ENCODE assay signal across 8 mouse cellular contexts in genomic region chr9:120492010-120492399, GRCm38 (mm10). TPM values are rescaled to one million over a fixed set of nuclear protein-coding genes. Genes with fewer than 3 reads are reported as not detected.
A peak's percentile ranks its signal among the peaks of the same experiment; 100 is the strongest.
DNase-seq lines count a peak whose midpoint lies in the region; ATAC-seq and TF ChIP-seq lines count a peak whose summit lies in the region.

Eif1b (plus strand) TSS chr9:120492232.

- no peak for DNase-seq in neural tube, embryonic 11.5 days (ENCODE audit: low spot score)
- DNase-seq in neural tube, embryonic 10.5 days (ENCODE audit: extremely low spot score, low spot score), result no peak
- DNase-seq in gastrocnemius, postnatal 4 days (ENCODE audit: low spot score in 2 of 2), result no peak
- DNase-seq in Muller cell, postnatal 12 days (ENCODE audit: inconsistent ontology term), result no peak
- DNase-seq in frontal cortex, postnatal 10 days (ENCODE audit: low spot score in 2 of 2), result no peak

- ATAC-seq in neural tube, embryonic 11.5 days (ENCODE audit: insufficient read depth, low FRiP score, low TSS enrichment), result peak; percentile 18
- ATAC-seq in intestine, embryonic 16.5 days, result peak; percentile 53

- peak within 1 kb of the TSS; percentile 81 for H3K27ac ChIP-seq in neural tube, embryonic 11.5 days (ENCODE audit: low read depth, low read length)
- peak within 1 kb of the TSS; percentile 64 for H3K27ac ChIP-seq in bone marrow macrophage, adult 2 months (ENCODE audit: insufficient read depth, low read depth, low read length)
- H3K27ac ChIP-seq in intestine, embryonic 16.5 days (ENCODE audit: low read length), result peak within 1 kb of the TSS; percentile 90
- peak within 1 kb of the TSS; percentile 57 for H3K27ac ChIP-seq in macrophage

- H3K9ac ChIP-seq in neural tube, embryonic 11.5 days (ENCODE audit: low read length), result peak within 1 kb of the TSS; percentile 98
- H3K9ac ChIP-seq in intestine, embryonic 16.5 days (ENCODE audit: low read depth, low read length), result peak within 1 kb of the TSS; percentile 98

- TF ChIP-seq POLR2A in bone marrow macrophage, adult 2 months (IDR thresholded peaks at IDR 0.05; ENCODE audit: borderline replicate concordance, low read depth, low read length), result peak; percentile 16; the same call in 1 of the 2 replicates

- peaks cover 7% of the 10 kb centered on the region for H3K36me3 ChIP-seq in neural tube, embryonic 11.5 days (ENCODE audit: control insufficient read depth, insufficient read depth, low read length)
- peaks cover 13% of the 10 kb centered on the region for H3K36me3 ChIP-seq in intestine, embryonic 16.5 days (ENCODE audit: control insufficient read depth, insufficient read depth, low read length)
- peaks cover 20% of the 10 kb centered on the region for H3K36me3 ChIP-seq in macrophage (ENCODE audit: inconsistent target)

- peaks cover 14% of the 10 kb centered on the region for H3K79me2 ChIP-seq in macrophage (ENCODE audit: inconsistent target)

- WGBS in neural tube, embryonic 11.5 days, result 3% methylated on average over 18 of the region's 19 CpGs
- WGBS in intestine, embryonic 16.5 days, result 4% methylated on average over 19 of the region's 19 CpGs
- WGBS in macrophage (ENCODE audit: missing documents), result 11% methylated on average over 19 of the region's 19 CpGs

- H3K4me1 ChIP-seq in neural tube, embryonic 11.5 days (ENCODE audit: control insufficient read depth, insufficient read depth, low read length), result peaks cover 6% of the 10 kb centered on the region
- 0 out of 2 replicates have a peak, but pooled peaks cover 2% of the 10 kb centered on the region for H3K4me1 ChIP-seq in bone marrow macrophage, adult 2 months (ENCODE audit: control insufficient read depth, insufficient read depth, low read length)
- H3K4me1 ChIP-seq in intestine, embryonic 16.5 days (ENCODE audit: control insufficient read depth, insufficient read depth, low read length), result peaks cover 9% of the 10 kb centered on the region

- no peaks in the 10 kb centered on the region for H3K27me3 ChIP-seq in neural tube, embryonic 11.5 days (ENCODE audit: control insufficient read depth, insufficient read depth, low read length)
- H3K27me3 ChIP-seq in intestine, embryonic 16.5 days (replicated peaks; ENCODE audit: control insufficient read depth, insufficient read depth, low read length), result no peaks in the 10 kb centered on the region

- peak within 1 kb of the TSS; percentile 96 for H3K4me3 ChIP-seq in neural tube, embryonic 11.5 days (ENCODE audit: low read depth, low read length)
- H3K4me3 ChIP-seq in bone marrow macrophage, adult 2 months (ENCODE audit: insufficient read depth, low read length), result peak within 1 kb of the TSS; percentile 69
- peak within 1 kb of the TSS; percentile 99 for H3K4me3 ChIP-seq in intestine, embryonic 16.5 days (ENCODE audit: low read length)
- H3K4me3 ChIP-seq in macrophage (ENCODE audit: inconsistent target), result peak within 1 kb of the TSS; percentile 88

- no peaks in the 10 kb centered on the region for H3K9me3 ChIP-seq in neural tube, embryonic 11.5 days (ENCODE audit: control insufficient read depth, low read length)
- no peaks in the 10 kb centered on the region for H3K9me3 ChIP-seq in intestine, embryonic 16.5 days (ENCODE audit: control insufficient read depth, low read length)

- TF ChIP-seq CTCF in bone marrow macrophage, adult 2 months (IDR thresholded peaks at IDR 0.05; ENCODE audit: low read depth, low read length), result no peak

- H3K4me2 ChIP-seq in neural tube, embryonic 11.5 days (ENCODE audit: low read depth), result peak within 1 kb of the TSS; percentile 92
- H3K4me2 ChIP-seq in intestine, embryonic 16.5 days (ENCODE audit: low read depth, low read length), result peak within 1 kb of the TSS; percentile 87

RNA-seq across cellular contexts. Expression of gene Eif1b, which starts in this region (rescaled TPM):
- 248 and 271 TPM in 2 replicates for polyA plus RNA-seq in neural tube, embryonic 11.5 days (2014; fragmentation: Nextera tagmentation; extraction: Ambion mirVana)
- 63.6 and 66.8 TPM in 2 replicates for polyA plus RNA-seq in bone marrow macrophage, adult 2 months (2012; ENCODE audit: insufficient read depth, insufficient read length, missing spikeins)
- 10 to 100 TPM; 47.9 to 50.9 TPM for total RNA-seq in gastrocnemius, postnatal 4 days (2021)
- 129 and 141 TPM in 2 replicates for polyA plus RNA-seq in intestine, embryonic 16.5 days (2015; fragmentation: Nextera tagmentation; extraction: Ambion mirVana)
- total RNA-seq in macrophage (2018; cell fraction: chromatin; rRNA removed), result 10 to 100 TPM in 6 of 26 experiments, 1 to 10 TPM in 20; 1.1 to 16.3 (median 6.8) TPM
- 10 to 100 TPM; 59.5 to 89.6 (median 71.8) TPM for total RNA-seq in macrophage (2018; cell fraction: cytosol; rRNA removed)
- total RNA-seq in macrophage (2018; cell fraction: nucleus; rRNA removed), result 10 to 100 TPM in 24 of 26 experiments, 1 to 10 TPM in 2; 9.5 to 41.6 (median 21.1) TPM
- 57.9 to 84.6 TPM (median 76.0 TPM) in 3 replicates for polyA plus RNA-seq in macrophage (2018)
